8 mouse cellular contexts compared by ENCODE assay signal in the genomic region with DNA sequence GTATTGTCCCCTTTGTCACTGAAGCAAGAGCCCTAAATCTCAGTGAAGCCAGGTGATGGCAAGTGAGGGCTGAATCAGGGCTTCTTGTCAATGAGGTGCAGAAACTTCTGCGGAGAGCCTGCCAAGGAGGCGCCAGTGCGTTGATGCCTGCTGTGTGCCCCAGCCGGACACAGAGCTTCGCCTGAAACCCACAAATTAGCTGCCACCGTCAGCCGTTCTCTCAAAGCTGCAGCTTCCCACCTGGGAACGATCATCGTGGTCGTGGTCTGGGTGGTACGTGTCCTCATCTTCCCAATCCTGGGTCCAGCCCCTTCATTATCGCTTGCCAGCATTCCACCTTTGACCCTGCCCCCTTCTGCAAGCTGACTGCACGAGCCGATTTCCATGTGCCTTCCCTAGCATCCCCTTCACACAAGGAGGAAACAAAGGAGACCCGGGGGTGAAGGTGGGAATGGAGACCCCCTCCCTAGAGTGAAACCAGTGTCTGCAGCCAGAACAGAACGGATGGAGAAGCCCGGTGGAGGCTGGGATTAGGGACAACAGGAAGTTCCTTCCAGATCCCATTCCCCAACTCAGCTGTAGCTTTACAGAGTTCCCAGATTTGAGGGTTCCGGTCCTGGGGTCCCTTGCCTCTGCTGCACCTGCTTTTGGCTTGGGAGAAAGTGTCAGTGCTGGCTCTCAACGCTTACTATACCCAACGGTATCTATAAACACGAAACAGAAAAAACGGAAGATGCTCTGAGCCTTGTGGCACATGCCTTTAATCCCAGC. TPM values are rescaled to one million over a fixed set of nuclear protein-coding genes. Genes with fewer than 3 reads are reported as not detected.
DNase-seq lines count a peak whose midpoint lies in the region; ATAC-seq lines count a peak whose summit lies in the region.

No protein-coding gene starts in this region.

- under 1% methylated on average over 22 of the region's 22 CpGs for WGBS in forebrain, embryonic 15.5 days
- WGBS in hindbrain, embryonic 11.5 days, result 1% methylated on average over 22 of the region's 22 CpGs

- H3K4me1 ChIP-seq in forebrain, embryonic 15.5 days, result peaks cover 31% of the 10 kb centered on the region
- no peaks in the 10 kb centered on the region for H3K4me1 ChIP-seq in hindbrain, embryonic 11.5 days (replicated peaks; ENCODE audit: control insufficient read depth, insufficient read depth, low read length)

- H3K27me3 ChIP-seq in forebrain, embryonic 15.5 days, result no peaks in the 10 kb centered on the region
- H3K27me3 ChIP-seq in hindbrain, embryonic 11.5 days (ENCODE audit: control insufficient read depth, insufficient read depth, low read length), result no peaks in the 10 kb centered on the region

- H3K9me3 ChIP-seq in forebrain, embryonic 15.5 days, result no peaks in the 10 kb centered on the region
- H3K9me3 ChIP-seq in hindbrain, embryonic 11.5 days (ENCODE audit: control insufficient read depth, low read length), result no peaks in the 10 kb centered on the region

- peak; percentile 92 for ATAC-seq in forebrain, embryonic 15.5 days (replicated peaks)
- ATAC-seq in hindbrain, embryonic 11.5 days (ENCODE audit: low FRiP score), result peak; percentile 88

- peaks cover 8% of the 10 kb centered on the region for H3K36me3 ChIP-seq in forebrain, embryonic 15.5 days
- no peaks in the 10 kb centered on the region for H3K36me3 ChIP-seq in hindbrain, embryonic 11.5 days (ENCODE audit: control insufficient read depth, insufficient read depth, low read length)

- H3K9ac ChIP-seq in forebrain, embryonic 15.5 days (replicated peaks), result peak overlapping the region; percentile 80
- H3K9ac ChIP-seq in hindbrain, embryonic 11.5 days (ENCODE audit: low read depth, low read length), result peak overlapping the region; percentile 86

- peak overlapping the region; percentile 35 for H3K27ac ChIP-seq in forebrain, embryonic 15.5 days (replicated peaks)
- no peak overlapping the region for H3K27ac ChIP-seq in hindbrain, embryonic 11.5 days (ENCODE audit: low read depth, low read length)

- H3K4me2 ChIP-seq in forebrain, embryonic 15.5 days (replicated peaks), result peak overlapping the region; percentile 80
- peak overlapping the region; percentile 87 for H3K4me2 ChIP-seq in hindbrain, embryonic 11.5 days (replicated peaks; ENCODE audit: low read depth, low read length)

- H3K4me3 ChIP-seq in forebrain, embryonic 15.5 days, result peak overlapping the region; percentile 57
- H3K4me3 ChIP-seq in hindbrain, embryonic 11.5 days (ENCODE audit: low read depth, low read length), result peak overlapping the region; percentile 72

- peak; percentile 78 for DNase-seq in Muller cell, postnatal 12 days (ENCODE audit: inconsistent ontology term)
- peak; percentile 61 for DNase-seq in cerebellum, adult 11 months
- DNase-seq in hindbrain, embryonic 11.5 days (ENCODE audit: low spot score), result peak; percentile 87
- DNase-seq in layer of hippocampus, postnatal 10 days (ENCODE audit: low spot score in 2 of 2), result peak; percentile 76 to 84
- DNase-seq in lung, postnatal 10 days, result peak; percentile 82
- peak; percentile 77 for DNase-seq in retina, postnatal 7 days (ENCODE audit: low read depth, low spot score)
- DNase-seq in c-Kit-positive CD71-positive TER-119-positive erythroid progenitor cells, embryonic 14.5 days (ENCODE audit: low spot score), result no peak

RNA-seq across cellular contexts. Expression of a gene that starts 13.4 kb away (rescaled TPM):
- 26.9 and 30.2 TPM in 2 replicates for polyA plus RNA-seq in forebrain, embryonic 15.5 days (2015; fragmentation: Nextera tagmentation; extraction: Ambion mirVana)
- 16.5 and 16.7 TPM in 2 replicates for polyA plus RNA-seq in hindbrain, embryonic 11.5 days (2014; fragmentation: Nextera tagmentation; extraction: Ambion mirVana)
- total RNA-seq in layer of hippocampus, postnatal 10 days (2021), result 10 to 100 TPM; 25.7 to 30.0 TPM

RNA-seq across cellular contexts. Expression of a gene that starts 14.8 kb away (rescaled TPM):
- polyA plus RNA-seq in forebrain, embryonic 15.5 days (2015; fragmentation: Nextera tagmentation; extraction: Ambion mirVana), result not detected in 2 replicates
- polyA plus RNA-seq in hindbrain, embryonic 11.5 days (2014; fragmentation: Nextera tagmentation; extraction: Ambion mirVana), result 0.32 and 0.34 TPM in 2 replicates
- not detected for total RNA-seq in layer of hippocampus, postnatal 10 days (2021)

RNA-seq across cellular contexts. Expression of a gene that starts 21.9 kb away (rescaled TPM):
- 21.0 and 21.5 TPM in 2 replicates for polyA plus RNA-seq in forebrain, embryonic 15.5 days (2015; fragmentation: Nextera tagmentation; extraction: Ambion mirVana)
- 16.1 and 17.4 TPM in 2 replicates for polyA plus RNA-seq in hindbrain, embryonic 11.5 days (2014; fragmentation: Nextera tagmentation; extraction: Ambion mirVana)
- 1 to 10 TPM; 6.4 to 7.2 TPM for total RNA-seq in layer of hippocampus, postnatal 10 days (2021)

RNA-seq across cellular contexts. Expression of a gene that starts 59.2 kb away (rescaled TPM):
- 1.3 and 1.7 TPM in 2 replicates for polyA plus RNA-seq in forebrain, embryonic 15.5 days (2015; fragmentation: Nextera tagmentation; extraction: Ambion mirVana)
- polyA plus RNA-seq in hindbrain, embryonic 11.5 days (2014; fragmentation: Nextera tagmentation; extraction: Ambion mirVana), result 0.82 and 0.99 TPM in 2 replicates
- total RNA-seq in layer of hippocampus, postnatal 10 days (2021), result 1 to 10 TPM; 1.2 to 1.6 TPM
